Mouse (Mus musculus) heart, postnatal 0 days (tissue): ENCODE results near the gene Actbl2.

Experiments
- CTCF ChIP-seq: IDR thresholded peaks from 2 replicates; pipeline ENCODE4 v1.5.1; 2016; ENCODE audit warnings: antibody characterized with exemption, control low read depth, low read depth
- EP300 ChIP-seq: IDR thresholded peaks from 2 replicates; pipeline ENCODE4 v1.6.1; 2016; ENCODE audit warnings: antibody characterized with exemption, low read depth

GRCm38 (mm10) chr13:111259711-111260110, 4.9 kb downstream of the Actbl2 start:
- no peak for TF ChIP-seq EP300
- TF ChIP-seq CTCF, result no peak
